Mouse (Mus musculus) stomach, embryonic 14.5 days (tissue): ENCODE data around the gene Rtkn. TPM values are rescaled to one million over a fixed set of nuclear protein-coding genes. Genes with fewer than 3 reads are reported as not detected.

Experiments used
- ATAC-seq: fragments of 200-750 bp; cut with Nextera tagmentation; 2 replicates; pipeline ENCODE4 v1.8.0; 2017; ENCODE audit warnings: low read depth, moderate TSS enrichment; ENCODE audit not compliant: insufficient number of reproducible peaks, insufficient read depth, low FRiP score
- H3K27ac ChIP-seq: fragments of 300-500 bp; sonication (generic); 2 replicates; pipeline ENCODE4 v1.5.1; 2014; ENCODE audit warnings: mild to moderate bottlenecking, low read length, moderate library complexity, mixed read lengths
- H3K27me3 ChIP-seq: fragments of 300-500 bp; sonication (generic); 2 replicates; pipeline ENCODE4 v1.6.1; 2014; ENCODE audit warnings: low read length, control low read depth, mixed read lengths; ENCODE audit not compliant: control insufficient read depth, insufficient read depth
- H3K36me3 ChIP-seq: fragments of 300-500 bp; sonication (generic); 2 replicates; pipeline ENCODE4 v1.6.1; 2014; ENCODE audit warnings: mild to moderate bottlenecking, control low read depth, low read length, moderate library complexity, mixed read lengths; ENCODE audit not compliant: control insufficient read depth, insufficient read depth
- H3K4me1 ChIP-seq: fragments of 300-500 bp; sonication (generic); 2 replicates; pipeline ENCODE4 v1.6.1; 2014; ENCODE audit warnings: low read length, control low read depth, mixed read lengths; ENCODE audit not compliant: control insufficient read depth, insufficient read depth
- H3K4me2 ChIP-seq: fragments of 300-500 bp; sonication (generic); replicated peaks from 2 replicates; pipeline ENCODE4 v1.6.1; 2014; ENCODE audit warnings: low read depth, low read length, control low read depth
- H3K4me3 ChIP-seq: fragments of 300-500 bp; sonication (generic); 2 replicates; pipeline ENCODE4 v1.5.1; 2014; ENCODE audit warnings: low read depth, low read length, control low read depth
- H3K9ac ChIP-seq: fragments of 300-500 bp; sonication (generic); replicated peaks from 2 replicates; pipeline ENCODE4 v1.6.1; 2014; ENCODE audit warnings: low read depth, mild to moderate bottlenecking, control low read depth, low read length, moderate library complexity, mixed read lengths
- H3K9me3 ChIP-seq: fragments of 300-500 bp; sonication (generic); 2 replicates; pipeline ENCODE4 v1.6.1; 2016; ENCODE audit warnings: low read depth, low read length, control low read depth; ENCODE audit not compliant: control insufficient read depth
- WGBS: fragments of 180-500 bp; shearing (Covaris S2); extraction: QIAGEN DNeasy Blood & Tissue Kit; methylation state at CpG from one replicate; pipeline ENCODE4 v1.1.7; 2014; 5-methylcytosine and 5-hydroxymethylcytosine counted together
- polyA plus RNA-seq: library from polyadenylated mRNA; unstranded; fragments of >200 nt; fragmentation: Nextera tagmentation; extraction: Ambion mirVana; gene quantifications from 2 replicates; pipeline ENCODE4 v1.2.1, GENCODE M21; 2014

Gene Rtkn
- polyA plus RNA-seq, 1 experiment from 2014 or later, result 19.2 TPM

DNA sequence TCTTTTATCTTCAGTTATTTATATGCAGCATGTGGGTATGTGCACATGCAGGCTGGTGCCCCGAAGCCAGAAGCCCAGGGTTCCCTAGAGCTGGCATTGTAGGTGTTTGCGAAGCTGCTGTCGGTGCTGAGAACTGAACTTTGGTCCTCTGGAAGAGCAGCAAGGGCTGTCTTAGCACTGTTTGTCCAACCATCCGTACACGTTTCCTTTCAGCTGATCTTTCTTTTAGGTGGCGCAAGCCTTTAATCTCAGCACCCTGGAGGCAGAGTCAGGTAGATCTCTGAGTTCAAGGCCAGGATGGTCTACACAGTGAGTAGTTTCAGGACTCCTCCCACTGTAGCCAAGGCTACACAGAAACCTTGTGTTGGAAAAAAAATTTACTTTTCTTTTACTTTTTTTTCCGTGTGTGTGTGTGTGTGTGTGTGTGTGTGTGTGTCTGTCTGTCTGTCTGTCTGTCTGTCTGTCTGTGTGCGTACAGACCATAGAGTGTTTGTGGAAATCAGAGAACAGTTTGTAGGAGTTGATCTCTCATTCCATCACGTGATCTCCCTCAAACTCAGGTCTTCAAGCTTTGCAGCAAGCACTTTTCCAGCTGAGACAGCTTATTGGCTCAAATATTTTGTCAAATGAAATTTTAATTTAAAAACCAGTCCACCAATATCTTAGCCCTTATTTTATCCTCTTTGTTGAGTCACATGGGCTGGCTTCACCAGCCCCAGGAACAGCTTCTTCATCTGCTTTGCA is 2.9 kb upstream of the Rtkn start:
- Histone ChIP-seq H3K4me3 (no peak overlapping the region), H3K4me2 (no peak overlapping the region), H3K9ac (no peak overlapping the region), H3K9me3 (no peaks in the 10 kb centered on the region), H3K27ac (peak overlapping the region; percentile 44; the same call in 1 of the 2 replicates), H3K36me3 (no peaks in the 10 kb centered on the region), H3K4me1 (peaks cover 16% of the 10 kb centered on the region), H3K27me3 (no peaks in the 10 kb centered on the region)
- ATAC-seq, result no peak
- 75% methylated on average over 9 of the region's 9 CpGs for WGBS

DNA sequence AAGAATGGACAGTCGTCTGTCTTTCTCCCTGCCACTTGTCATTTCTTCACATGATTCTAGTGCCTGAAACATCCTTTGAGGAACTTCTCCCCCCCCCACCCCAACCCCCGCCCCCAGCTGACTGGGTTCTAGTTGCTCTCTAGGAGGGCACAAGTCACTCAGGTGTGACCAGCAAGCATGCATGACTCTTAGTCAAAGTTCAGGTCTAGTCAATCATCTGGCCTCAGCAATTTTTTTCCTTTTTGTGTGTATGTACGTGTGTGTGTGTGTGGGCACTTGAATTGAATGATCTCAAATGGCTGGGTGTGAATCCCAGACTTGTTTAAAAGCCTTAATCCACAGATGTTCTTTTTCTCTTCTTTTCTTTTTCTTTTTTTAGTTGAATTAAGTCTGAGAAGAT is 1.0 kb upstream of the Rtkn start:
- WGBS, result 55% methylated on average over 3 of the region's 3 CpGs
- Histone ChIP-seq H3K27ac (no peak overlapping the region), H3K4me3 (no peak overlapping the region), H3K27me3 (no peaks in the 10 kb centered on the region), H3K36me3 (no peaks in the 10 kb centered on the region), H3K9me3 (no peaks in the 10 kb centered on the region), H3K4me2 (no peak overlapping the region), H3K9ac (no peak overlapping the region), H3K4me1 (peaks cover 23% of the 10 kb centered on the region)
- no peak for ATAC-seq

DNA sequence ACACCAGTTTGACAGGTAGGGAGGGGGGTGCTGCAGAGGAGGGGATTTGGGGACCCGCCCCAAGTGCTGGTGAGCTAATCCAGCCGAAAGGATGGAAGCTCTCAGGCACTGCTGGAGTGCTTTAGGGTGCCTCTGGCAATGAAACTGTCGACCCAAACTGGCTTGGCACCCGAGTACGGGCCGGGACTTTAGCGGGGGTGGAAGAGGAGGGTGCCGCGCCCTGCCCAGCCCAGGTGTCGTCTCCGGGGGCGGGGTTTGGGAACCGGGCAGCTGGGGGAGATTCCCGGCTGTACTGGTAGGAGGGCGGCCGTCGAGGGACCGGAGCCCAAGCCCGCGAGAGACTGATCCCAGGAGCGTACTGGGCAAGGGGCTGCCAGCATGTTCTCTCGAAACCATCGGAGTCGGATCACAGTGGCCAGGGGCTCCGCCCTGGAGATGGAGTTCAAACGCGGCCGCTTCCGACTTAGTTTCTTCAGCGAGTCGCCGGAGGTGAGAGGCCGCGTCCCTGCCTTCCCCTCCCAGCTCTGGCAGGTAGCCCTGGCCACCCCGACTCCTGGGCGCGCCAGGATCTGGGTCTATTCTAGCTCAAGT is 403 bp downstream of the Rtkn start:
- Histone ChIP-seq H3K4me1 (peaks cover 23% of the 10 kb centered on the region), H3K9ac (peak overlapping the region; percentile 89; the same call in 1 of the 2 replicates), H3K27ac (peak overlapping the region; percentile 100; the same call in 1 of the 2 replicates), H3K9me3 (no peaks in the 10 kb centered on the region), H3K4me3 (peak overlapping the region; percentile 48), H3K27me3 (no peaks in the 10 kb centered on the region), H3K36me3 (no peaks in the 10 kb centered on the region), H3K4me2 (peak overlapping the region; percentile 74)
- 5% methylated on average over 37 of the region's 37 CpGs for whole genome bisulfite sequencing
- ATAC-seq, result no peak

DNA sequence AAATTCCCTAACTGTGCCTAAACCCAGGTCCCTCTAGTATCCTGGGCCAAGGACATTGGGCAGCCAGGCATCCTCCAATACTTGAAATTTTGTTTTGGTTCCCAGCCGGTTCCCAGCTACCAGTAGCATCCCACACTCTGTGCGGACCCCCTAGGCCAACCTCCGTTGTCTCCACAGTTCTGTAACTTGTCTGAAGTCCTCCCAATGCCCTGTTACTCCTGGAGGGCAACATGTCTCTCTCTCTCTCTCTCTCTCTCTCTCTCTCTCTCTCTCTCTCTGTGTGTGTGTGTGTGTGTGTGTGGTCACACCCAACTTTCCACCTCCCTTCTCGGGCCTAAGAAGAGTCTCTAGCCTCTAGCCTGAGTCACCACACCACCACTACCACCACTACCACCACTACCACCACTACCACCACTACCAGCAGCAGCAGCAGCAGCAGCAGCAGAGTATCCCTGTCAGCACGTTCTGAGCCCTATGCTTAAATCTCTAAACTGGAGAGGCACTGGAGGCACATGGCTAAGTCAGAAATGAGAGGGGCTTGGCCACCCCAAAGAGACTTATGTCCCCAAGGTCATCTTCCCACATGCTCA is 1.1 kb downstream of the Rtkn start:
- ATAC-seq, result no peak
- Histone ChIP-seq H3K4me1 (peaks cover 23% of the 10 kb centered on the region), H3K36me3 (no peaks in the 10 kb centered on the region), H3K4me2 (peak overlapping the region; percentile 74), H3K9ac (peak overlapping the region; percentile 89), H3K27me3 (no peaks in the 10 kb centered on the region), H3K27ac (peak overlapping the region; percentile 100), H3K4me3 (peak overlapping the region; percentile 48), H3K9me3 (no peaks in the 10 kb centered on the region)
- WGBS, result 12% methylated on average over 5 of the region's 5 CpGs

DNA sequence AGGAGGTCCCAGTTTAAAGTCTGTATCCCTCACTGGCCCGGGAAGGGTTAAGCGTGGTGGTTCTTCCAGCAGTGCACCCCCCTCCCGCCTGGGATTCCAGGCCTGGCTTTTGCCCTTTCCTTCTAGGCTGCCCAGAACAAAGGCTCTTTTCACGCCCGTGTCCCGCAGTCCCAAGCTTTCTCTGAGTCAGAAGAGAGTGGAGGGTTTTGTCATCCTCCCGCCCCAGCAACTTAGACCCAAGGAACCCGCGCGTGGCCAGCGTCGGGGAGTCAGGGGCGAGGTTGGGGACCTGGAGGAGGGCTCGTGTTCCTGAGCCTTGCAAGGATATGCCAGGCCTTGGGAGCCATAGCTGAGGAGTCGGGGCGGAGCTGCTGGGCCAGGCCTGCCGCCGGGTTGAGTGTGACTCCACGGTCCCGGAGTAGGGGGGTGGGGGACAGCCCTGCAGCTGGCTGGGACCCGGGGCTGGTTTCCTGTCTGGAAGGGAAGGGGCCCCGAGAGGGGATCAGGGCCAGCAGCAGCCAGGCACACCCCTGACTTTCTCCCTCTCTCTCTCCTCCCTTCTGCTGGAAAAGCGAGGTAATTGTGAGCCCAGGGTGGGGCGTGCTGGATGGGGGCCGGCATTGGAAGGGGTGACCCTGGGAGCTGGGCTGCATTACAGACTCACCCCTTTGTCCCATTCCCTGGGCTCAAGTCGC is 1.8 kb downstream of the Rtkn start:
- H3K27ac ChIP-seq, result peak overlapping the region; percentile 100
- H3K4me3 ChIP-seq, result peak overlapping the region; percentile 48
- H3K9me3 ChIP-seq, result no peaks in the 10 kb centered on the region
- peaks cover 25% of the 10 kb centered on the region for H3K4me1 ChIP-seq
- ATAC-seq, result peak; percentile 83
- no peaks in the 10 kb centered on the region for H3K27me3 ChIP-seq
- H3K36me3 ChIP-seq, result no peaks in the 10 kb centered on the region
- H3K9ac ChIP-seq, result peak overlapping the region; percentile 89
- H3K4me2 ChIP-seq, result peak overlapping the region; percentile 74
- 1% methylated on average over 26 of the region's 26 CpGs for WGBS

DNA sequence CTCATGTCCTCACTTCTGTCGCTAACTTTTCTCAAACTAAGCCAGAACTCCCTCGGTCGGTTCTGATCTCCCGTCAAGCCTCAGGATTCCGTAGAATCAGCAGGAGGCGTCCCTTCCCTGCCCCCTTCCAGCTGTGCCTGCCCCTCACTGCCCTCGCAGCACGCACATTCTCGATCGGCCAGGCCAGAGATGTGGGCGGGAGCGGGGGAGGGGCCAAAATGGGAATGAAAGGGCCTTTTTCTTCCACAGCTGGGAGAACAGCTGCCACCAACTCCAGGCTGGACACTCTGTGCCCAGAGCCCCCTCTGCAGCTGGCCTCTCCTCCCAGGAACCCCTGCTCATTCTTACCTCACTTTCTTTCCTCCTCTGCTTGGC is 2.3 kb downstream of the Rtkn start:
- ATAC-seq, result peak; percentile 80
- Histone ChIP-seq H3K9me3 (no peaks in the 10 kb centered on the region), H3K36me3 (no peaks in the 10 kb centered on the region), H3K4me1 (peaks cover 30% of the 10 kb centered on the region), H3K4me2 (peak overlapping the region; percentile 74), H3K27me3 (no peaks in the 10 kb centered on the region), H3K27ac (peak overlapping the region; percentile 100), H3K9ac (peak overlapping the region; percentile 89), H3K4me3 (peak overlapping the region; percentile 48)
- 0% methylated on average over 12 of the region's 12 CpGs for WGBS

DNA sequence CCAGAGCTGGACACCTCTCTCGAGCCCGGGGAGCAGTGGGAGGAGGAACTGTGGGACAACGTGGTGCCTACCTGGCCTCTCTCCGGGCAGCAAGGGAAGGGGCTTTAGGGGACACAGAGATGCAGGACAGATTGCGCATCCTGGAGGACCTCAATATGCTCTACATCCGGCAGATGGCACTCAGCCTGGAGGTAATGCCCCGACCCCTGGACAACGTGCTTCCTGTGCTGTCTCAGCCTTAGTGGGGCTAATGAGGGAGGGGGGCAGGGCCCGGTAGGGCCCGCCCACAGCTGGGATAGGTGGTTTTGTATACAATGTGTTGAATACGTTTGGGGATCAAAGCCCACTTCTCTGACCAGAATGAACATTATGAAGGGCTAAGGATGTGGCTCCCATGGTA is 2.8 kb downstream of the Rtkn start:
- peak overlapping the region; percentile 74 for H3K4me2 ChIP-seq
- peak overlapping the region; percentile 100 for H3K27ac ChIP-seq
- H3K36me3 ChIP-seq, result no peaks in the 10 kb centered on the region
- peaks cover 33% of the 10 kb centered on the region for H3K4me1 ChIP-seq
- WGBS, result under 1% methylated on average over 11 of the region's 11 CpGs
- peak overlapping the region; percentile 89 for H3K9ac ChIP-seq
- peak; percentile 20; the same call in 1 of the 2 replicates for ATAC-seq
- no peaks in the 10 kb centered on the region for H3K9me3 ChIP-seq
- no peaks in the 10 kb centered on the region for H3K27me3 ChIP-seq
- H3K4me3 ChIP-seq, result peak overlapping the region; percentile 48

DNA sequence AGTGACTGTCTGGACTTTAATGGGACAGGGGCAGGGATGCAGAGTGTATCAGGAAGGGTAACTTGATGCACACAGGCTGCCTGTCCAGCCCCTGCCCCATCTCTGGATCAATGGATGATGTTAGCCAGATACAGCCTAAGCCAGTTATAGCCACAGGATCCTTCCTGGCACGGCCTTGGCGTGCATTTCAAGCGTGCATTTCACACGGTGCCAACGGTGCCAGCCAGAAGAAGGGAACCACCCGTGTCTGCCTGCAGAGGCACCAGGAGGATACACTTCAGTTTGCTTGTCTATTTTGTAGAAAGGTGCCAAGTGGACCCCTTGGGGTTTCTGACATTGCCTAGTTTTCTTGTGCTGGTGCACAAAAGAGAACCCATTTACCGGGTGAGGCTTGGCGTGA is 4.8 kb downstream of the Rtkn start:
- ATAC-seq, result no peak
- H3K9me3 ChIP-seq, result no peaks in the 10 kb centered on the region
- H3K9ac ChIP-seq, result no peak overlapping the region
- 93% methylated on average over 8 of the region's 8 CpGs for WGBS
- no peaks in the 10 kb centered on the region for H3K27me3 ChIP-seq
- no peak overlapping the region for H3K4me2 ChIP-seq
- H3K36me3 ChIP-seq, result no peaks in the 10 kb centered on the region; the same call in 1 of the 2 replicates
- peaks cover 27% of the 10 kb centered on the region for H3K4me1 ChIP-seq
- H3K27ac ChIP-seq, result no peak overlapping the region
- no peak overlapping the region for H3K4me3 ChIP-seq
